Mouse (Mus musculus) neural tube, embryonic 12.5 days (tissue): Measurements from ENCODE around the gene Mettl15. TPM values are rescaled to one million over a fixed set of nuclear protein-coding genes. Genes with fewer than 3 reads are reported as not detected.
"Not testable (repeated sequence)": the region's sequence is repeated elsewhere in the genome, so short reads cannot be mapped to it uniquely, and the experiment has no call there.

Source experiments
- ATAC-seq: fragments of 200-750 bp; cut with Nextera tagmentation; 2 replicates; pipeline ENCODE4 v1.8.0; 2017; ENCODE audit warnings: low read depth, mild to moderate bottlenecking, moderate TSS enrichment, moderate library complexity; ENCODE audit not compliant: low FRiP score
- H3K27ac ChIP-seq: fragments of 300-500 bp; sonication (generic); 2 replicates; pipeline ENCODE4 v1.5.1; 2016
- H3K27me3 ChIP-seq: fragments of 300-500 bp; sonication (generic); replicated peaks from 2 replicates; pipeline ENCODE4 v1.6.1; 2016; ENCODE audit warnings: mild to moderate bottlenecking
- H3K36me3 ChIP-seq: fragments of 300-500 bp; sonication (generic); 2 replicates; pipeline ENCODE4 v1.6.1; 2016; ENCODE audit warnings: mild to moderate bottlenecking
- H3K4me1 ChIP-seq: fragments of 300-500 bp; sonication (generic); 2 replicates; pipeline ENCODE4 v1.6.1; 2016
- H3K4me2 ChIP-seq: fragments of 300-500 bp; sonication (generic); replicated peaks from 2 replicates; pipeline ENCODE4 v1.6.1; 2016; ENCODE audit warnings: mild to moderate bottlenecking
- H3K4me3 ChIP-seq: fragments of 300-500 bp; sonication (generic); 2 replicates; pipeline ENCODE4 v1.5.1; 2016
- H3K9ac ChIP-seq: fragments of 300-500 bp; sonication (generic); 2 replicates; pipeline ENCODE4 v1.6.1; 2016; ENCODE audit warnings: mild to moderate bottlenecking
- H3K9me3 ChIP-seq: fragments of 300-500 bp; sonication (generic); 2 replicates; pipeline ENCODE4 v1.6.1; 2016; ENCODE audit warnings: mild to moderate bottlenecking
- WGBS: fragments of 180-500 bp; shearing (Covaris S2); methylation state at CpG from one replicate; pipeline ENCODE4 v1.1.7; 2016; 5-methylcytosine and 5-hydroxymethylcytosine counted together
- polyA plus RNA-seq: library from polyadenylated mRNA; unstranded; fragments of >200 nt; fragmentation: Nextera tagmentation; extraction: Ambion mirVana; gene quantifications from 2 replicates; pipeline ENCODE4 v1.2.1, GENCODE M21; 2016

The Mettl15 gene
- polyA plus RNA-seq, 1 experiment from 2014 or later: 9.4 TPM

DNA sequence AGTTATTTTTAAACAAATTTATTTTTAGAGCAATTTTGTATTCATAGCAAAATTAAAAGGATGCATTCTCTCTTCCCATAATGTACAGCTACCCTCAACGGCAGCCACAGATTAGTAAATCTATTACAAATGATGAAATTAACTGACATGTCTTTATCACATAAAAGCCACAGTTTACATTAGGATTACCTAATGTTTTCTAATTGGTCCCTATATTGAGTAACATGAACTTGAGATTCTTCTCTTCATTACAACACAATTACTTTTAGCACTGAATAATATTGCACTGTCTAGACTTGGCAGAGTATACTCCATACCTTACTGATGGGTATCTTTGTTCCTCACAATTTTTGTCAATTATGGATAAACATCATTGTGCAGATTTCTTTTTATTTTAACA lies 17.8 kb downstream of the Mettl15 start:
- no peak overlapping the region for H3K9ac ChIP-seq
- no peak overlapping the region for H3K4me3 ChIP-seq
- H3K4me2 ChIP-seq: no peak overlapping the region
- H3K9me3 ChIP-seq: no peaks in the 10 kb centered on the region
- no peaks in the 10 kb centered on the region for H3K4me1 ChIP-seq
- H3K27me3 ChIP-seq: no peaks in the 10 kb centered on the region
- H3K27ac ChIP-seq: no peak overlapping the region
- no peaks in the 10 kb centered on the region for H3K36me3 ChIP-seq
- 94% methylated on average over 1 of the region's 1 CpGs for WGBS
- ATAC-seq: no peak

DNA sequence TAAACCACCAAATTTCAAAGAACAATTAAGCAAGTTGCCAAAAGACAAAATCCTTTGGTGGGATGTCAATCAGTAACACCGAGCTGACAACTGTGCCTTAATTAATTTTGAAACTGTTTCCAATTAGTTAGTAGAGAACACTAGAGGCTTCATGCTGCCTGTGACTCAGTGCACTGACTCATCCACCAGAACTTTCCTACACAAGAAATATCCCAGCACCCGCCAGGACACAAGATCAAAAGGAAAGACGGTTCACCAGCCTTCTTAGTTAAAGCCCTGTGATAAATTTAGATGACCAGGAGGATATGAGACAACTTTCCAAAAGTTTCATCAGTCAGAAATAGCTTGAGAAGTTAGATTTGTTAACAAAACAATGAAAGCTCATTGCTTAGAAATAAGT lies 38.6 kb downstream of the Mettl15 start:
- Histone ChIP-seq H3K9ac (no peak overlapping the region), H3K27ac (no peak overlapping the region), H3K4me2 (no peak overlapping the region), H3K4me3 (no peak overlapping the region), H3K27me3 (no peaks in the 10 kb centered on the region), H3K9me3 (no peaks in the 10 kb centered on the region), H3K36me3 (no peaks in the 10 kb centered on the region), H3K4me1 (no peaks in the 10 kb centered on the region)
- WGBS: 72% methylated on average over 3 of the region's 3 CpGs
- no peak for ATAC-seq

DNA sequence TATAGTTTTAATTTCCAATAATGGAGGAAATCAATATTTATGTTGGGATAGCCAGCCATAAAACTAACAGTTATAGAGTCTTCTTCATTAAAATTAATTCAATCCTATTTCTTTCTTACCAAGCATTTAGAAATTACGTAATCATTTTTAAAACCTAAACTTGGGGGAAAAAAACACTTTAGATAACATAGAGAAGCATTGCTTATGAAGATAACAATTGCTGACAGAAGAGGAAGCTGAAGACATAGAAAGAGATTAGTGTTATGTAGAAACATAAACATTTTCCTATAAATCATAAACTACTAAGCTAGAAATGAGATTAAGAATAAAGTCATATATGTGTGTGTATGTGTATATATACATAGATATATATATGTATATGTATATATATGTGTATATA lies 44.8 kb downstream of the Mettl15 start:
- H3K27ac ChIP-seq: no peak overlapping the region
- H3K9ac ChIP-seq: no peak overlapping the region
- ATAC-seq: no peak
- H3K27me3 ChIP-seq: no peaks in the 10 kb centered on the region
- 90% methylated on average over 1 of the region's 1 CpGs for WGBS
- no peaks in the 10 kb centered on the region for H3K36me3 ChIP-seq
- no peaks in the 10 kb centered on the region for H3K9me3 ChIP-seq
- no peaks in the 10 kb centered on the region for H3K4me1 ChIP-seq
- H3K4me2 ChIP-seq: no peak overlapping the region
- H3K4me3 ChIP-seq: no peak overlapping the region

DNA sequence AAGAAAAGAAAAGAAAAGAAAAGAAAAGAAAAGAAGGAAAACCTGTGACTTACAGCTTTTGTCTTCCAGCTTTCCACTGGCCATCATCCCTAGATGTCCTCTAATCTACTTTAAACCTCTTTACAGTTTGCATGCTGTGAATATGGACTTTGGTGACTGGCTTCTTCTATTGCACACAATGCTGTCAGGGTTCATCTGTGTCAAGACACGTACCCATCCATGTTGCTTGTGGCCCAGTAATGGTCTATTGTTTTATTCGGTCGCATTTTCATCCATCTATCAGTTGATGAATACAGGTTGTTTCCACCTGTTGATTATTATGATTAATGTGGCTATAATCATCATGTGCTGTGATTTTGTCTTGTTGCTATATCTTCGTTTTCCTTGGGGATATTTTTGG lies 46.7 kb downstream of the Mettl15 start:
- no peaks in the 10 kb centered on the region for H3K9me3 ChIP-seq
- H3K4me2 ChIP-seq: no peak overlapping the region
- H3K27ac ChIP-seq: no peak overlapping the region
- H3K9ac ChIP-seq: no peak overlapping the region
- WGBS: 83% methylated on average over 4 of the region's 4 CpGs
- no peak overlapping the region for H3K4me3 ChIP-seq
- H3K36me3 ChIP-seq: no peaks in the 10 kb centered on the region
- H3K4me1 ChIP-seq: no peaks in the 10 kb centered on the region
- no peak for ATAC-seq
- H3K27me3 ChIP-seq: no peaks in the 10 kb centered on the region

DNA sequence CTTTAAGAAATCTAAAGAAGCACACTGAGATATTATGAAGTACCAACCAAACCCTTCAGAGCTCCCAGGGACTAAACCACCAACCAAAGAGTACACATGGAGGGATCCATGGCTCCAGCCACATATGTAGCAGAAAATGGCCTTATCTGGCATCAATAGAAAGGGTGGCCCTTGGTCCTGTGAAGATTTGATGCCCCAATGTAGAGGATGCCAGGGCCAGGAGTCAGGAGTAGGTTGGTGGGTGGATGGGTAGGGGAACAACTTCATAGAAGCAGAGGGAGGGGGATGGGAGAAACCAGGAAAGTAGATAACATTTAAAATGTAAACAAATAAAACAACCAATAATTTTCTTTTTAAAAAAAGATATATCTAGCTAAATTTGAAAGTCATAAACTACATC lies 50.1 kb downstream of the Mettl15 start:
- Histone ChIP-seq H3K27ac (no peak overlapping the region), H3K27me3 (no peaks in the 10 kb centered on the region), H3K9me3 (no peaks in the 10 kb centered on the region), H3K4me1 (no peaks in the 10 kb centered on the region), H3K36me3 (no peaks in the 10 kb centered on the region), H3K4me2 (no peak overlapping the region), H3K9ac (no peak overlapping the region), H3K4me3 (no peak overlapping the region)
- no peak for ATAC-seq

DNA sequence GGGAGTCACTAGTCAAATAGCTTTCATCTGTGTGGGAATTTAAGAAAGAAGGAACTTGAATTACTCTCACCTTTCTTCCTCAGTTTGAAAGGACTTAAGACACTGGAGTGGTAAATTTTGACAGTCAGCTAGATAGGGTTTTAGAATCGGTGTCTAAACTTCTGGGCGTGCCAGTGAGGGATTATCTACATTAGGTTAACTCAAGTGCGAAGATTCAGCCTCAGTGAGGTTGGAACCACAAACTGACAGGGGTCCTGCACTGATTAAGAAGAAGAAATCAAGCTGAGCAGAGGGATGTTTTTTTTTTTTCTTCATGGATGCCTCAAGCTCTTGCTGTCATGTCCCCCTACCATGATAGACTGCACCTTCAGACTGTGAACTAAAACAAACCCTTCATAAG lies 53.4 kb downstream of the Mettl15 start:
- Histone ChIP-seq H3K27ac (no peak overlapping the region), H3K4me1 (no peaks in the 10 kb centered on the region), H3K4me3 (no peak overlapping the region), H3K4me2 (no peak overlapping the region), H3K9ac (no peak overlapping the region), H3K27me3 (no peaks in the 10 kb centered on the region), H3K36me3 (no peaks in the 10 kb centered on the region), H3K9me3 (no peaks in the 10 kb centered on the region)
- 80% methylated on average over 3 of the region's 3 CpGs for WGBS
- ATAC-seq: no peak

DNA sequence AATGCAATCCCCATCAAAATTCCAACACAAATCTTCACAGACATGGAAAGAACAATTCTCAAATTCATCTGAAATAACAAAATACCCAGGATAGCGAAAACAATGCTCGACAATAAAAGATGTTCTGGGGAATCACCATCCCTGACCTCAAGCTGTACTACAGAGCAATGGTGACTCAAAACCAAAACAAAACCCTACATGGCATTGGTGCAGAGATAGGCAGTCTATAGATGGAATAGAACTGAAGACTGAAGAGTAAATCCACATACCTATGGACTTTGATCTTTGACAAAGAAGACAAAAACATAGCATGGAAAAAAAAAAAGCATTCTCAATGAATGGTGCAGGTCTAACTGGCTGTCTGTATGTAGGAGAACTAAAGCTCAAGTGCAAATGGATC lies 59.1 kb downstream of the Mettl15 start:
- no peak overlapping the region for H3K4me3 ChIP-seq
- no peak overlapping the region for H3K27ac ChIP-seq
- no peaks in the 10 kb centered on the region for H3K36me3 ChIP-seq
- H3K9me3 ChIP-seq: no peaks in the 10 kb centered on the region
- no peak overlapping the region for H3K9ac ChIP-seq
- no peaks in the 10 kb centered on the region for H3K4me1 ChIP-seq
- no peak for ATAC-seq
- WGBS: 84% methylated on average over 2 of the region's 2 CpGs
- no peak overlapping the region for H3K4me2 ChIP-seq
- no peaks in the 10 kb centered on the region for H3K27me3 ChIP-seq

DNA sequence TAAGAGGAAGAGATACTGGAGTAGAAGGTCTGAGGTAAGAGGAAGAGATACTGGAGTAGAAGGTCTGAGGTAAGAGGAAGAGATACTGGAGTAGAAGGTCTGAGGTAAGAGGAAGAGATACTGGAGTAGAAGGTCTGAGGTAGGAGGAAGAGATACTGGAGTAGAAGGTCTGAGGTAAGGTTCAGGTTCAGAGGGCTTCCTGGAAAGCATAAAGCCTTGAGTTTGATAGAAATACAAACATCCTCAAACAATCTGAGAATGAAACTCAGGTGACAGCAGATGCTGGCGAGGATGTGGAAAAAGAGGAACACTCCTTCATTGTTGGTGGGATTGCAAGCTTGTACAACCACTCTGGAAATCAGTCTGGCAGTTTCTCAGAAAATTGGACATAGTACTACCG lies 63.9 kb downstream of the Mettl15 start:
- H3K36me3 ChIP-seq, H3K9ac ChIP-seq, H3K4me3 ChIP-seq, H3K27ac ChIP-seq, H3K27me3 ChIP-seq, H3K4me2 ChIP-seq, ATAC-seq, H3K4me1 ChIP-seq, H3K9me3 ChIP-seq: not testable (repeated sequence)
- WGBS: 92% methylated on average over 2 of the region's 2 CpGs

DNA sequence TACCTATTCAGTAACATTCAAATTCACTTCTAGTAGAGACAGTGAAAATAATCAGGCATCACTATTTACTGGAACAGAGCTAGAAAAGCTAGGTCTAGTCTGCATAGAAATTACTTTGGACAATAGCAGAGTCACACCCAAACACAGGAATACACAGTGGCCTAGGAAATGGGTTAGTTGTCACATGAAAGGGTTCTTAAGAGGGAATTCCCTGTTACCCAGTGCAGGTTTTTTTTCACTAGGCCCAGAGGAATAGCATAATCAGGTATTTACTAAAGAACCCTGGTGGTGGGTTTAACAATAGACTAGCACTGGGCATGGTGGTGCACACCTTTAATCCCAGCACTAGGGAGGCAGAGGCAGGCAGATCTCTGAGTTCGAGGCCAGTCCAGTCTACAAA lies 69.9 kb downstream of the Mettl15 start:
- not testable (repeated sequence) for H3K9me3 ChIP-seq, H3K27me3 ChIP-seq, ATAC-seq, H3K27ac ChIP-seq, H3K9ac ChIP-seq, H3K4me3 ChIP-seq, H3K36me3 ChIP-seq, H3K4me2 ChIP-seq, H3K4me1 ChIP-seq
- 100% methylated on average over 1 of the region's 1 CpGs for WGBS

DNA sequence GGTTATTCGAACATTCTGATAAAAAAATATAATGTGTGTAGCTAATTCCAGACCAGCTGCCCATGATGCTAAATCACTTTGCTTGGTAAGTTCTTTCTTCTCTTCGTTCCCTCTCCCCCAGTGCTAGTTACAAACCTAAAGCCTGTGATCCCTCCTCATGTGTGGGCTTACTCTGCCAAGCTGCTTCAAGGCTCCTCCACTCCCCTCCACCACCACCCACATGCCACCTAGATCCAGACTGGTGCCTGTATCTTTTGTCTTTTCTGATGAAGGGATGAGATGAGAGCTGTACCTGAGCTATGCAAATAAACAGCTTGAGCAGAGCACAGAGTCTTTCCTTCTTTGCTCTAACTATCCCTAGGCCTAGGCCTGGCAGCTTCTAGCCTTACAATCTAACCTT lies 72.5 kb downstream of the Mettl15 start:
- H3K9ac ChIP-seq: no peak overlapping the region
- no peak overlapping the region for H3K27ac ChIP-seq
- ATAC-seq: no peak
- no peaks in the 10 kb centered on the region for H3K27me3 ChIP-seq
- H3K36me3 ChIP-seq: no peaks in the 10 kb centered on the region
- H3K9me3 ChIP-seq: no peaks in the 10 kb centered on the region
- no peaks in the 10 kb centered on the region for H3K4me1 ChIP-seq
- WGBS: 83% methylated on average over 2 of the region's 2 CpGs
- H3K4me2 ChIP-seq: no peak overlapping the region
- H3K4me3 ChIP-seq: no peak overlapping the region

DNA sequence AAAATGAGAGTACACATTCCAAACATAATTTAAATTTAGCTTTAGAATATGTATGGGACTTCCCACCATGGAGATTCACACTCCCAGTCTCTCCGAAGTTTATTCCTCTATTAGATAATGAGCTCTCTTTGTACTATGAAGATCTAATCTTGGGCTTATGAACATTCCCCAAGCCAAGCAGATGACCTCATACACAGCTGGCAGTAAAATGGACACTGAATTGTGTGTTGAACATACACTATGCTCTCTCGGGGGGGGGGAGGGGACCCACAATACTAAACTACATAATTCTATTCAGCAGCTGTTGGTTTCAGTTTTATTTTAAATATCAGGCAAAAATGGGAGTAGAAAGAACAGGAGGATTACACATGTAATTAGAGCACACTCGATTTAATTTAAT lies 97.6 kb downstream of the Mettl15 start:
- no peaks in the 10 kb centered on the region for H3K27me3 ChIP-seq
- H3K36me3 ChIP-seq: no peaks in the 10 kb centered on the region
- H3K4me3 ChIP-seq: no peak overlapping the region
- no peak overlapping the region for H3K4me2 ChIP-seq
- H3K9me3 ChIP-seq: no peaks in the 10 kb centered on the region
- no peak overlapping the region for H3K9ac ChIP-seq
- H3K4me1 ChIP-seq: no peaks in the 10 kb centered on the region
- no peak for ATAC-seq
- WGBS: 84% methylated on average over 3 of the region's 3 CpGs
- H3K27ac ChIP-seq: no peak overlapping the region

DNA sequence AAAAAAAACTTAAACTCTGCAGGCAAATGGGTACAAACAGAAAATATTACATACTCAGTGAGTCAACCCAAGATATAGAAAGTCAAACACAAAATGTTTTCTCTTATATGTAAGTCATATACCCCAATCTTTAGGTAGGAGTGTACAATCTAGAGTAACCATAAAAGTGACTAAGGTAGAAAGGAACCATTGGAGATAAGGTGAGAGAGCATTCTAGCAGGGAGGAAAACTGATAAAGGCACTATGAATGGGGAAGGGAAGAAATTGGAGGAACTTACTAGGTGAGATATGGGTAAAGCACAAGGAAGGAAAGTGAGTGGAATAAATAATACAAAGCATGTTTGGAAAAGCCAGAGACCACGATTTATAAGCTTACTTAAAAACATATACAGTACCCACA lies 122.0 kb downstream of the Mettl15 start:
- no peak for ATAC-seq
- Histone ChIP-seq H3K9ac (no peak overlapping the region), H3K36me3 (no peaks in the 10 kb centered on the region), H3K4me3 (no peak overlapping the region), H3K27ac (no peak overlapping the region), H3K27me3 (no peaks in the 10 kb centered on the region), H3K4me2 (no peak overlapping the region), H3K4me1 (no peaks in the 10 kb centered on the region), H3K9me3 (no peaks in the 10 kb centered on the region)
- 80% methylated on average over 1 of the region's 1 CpGs for WGBS

DNA sequence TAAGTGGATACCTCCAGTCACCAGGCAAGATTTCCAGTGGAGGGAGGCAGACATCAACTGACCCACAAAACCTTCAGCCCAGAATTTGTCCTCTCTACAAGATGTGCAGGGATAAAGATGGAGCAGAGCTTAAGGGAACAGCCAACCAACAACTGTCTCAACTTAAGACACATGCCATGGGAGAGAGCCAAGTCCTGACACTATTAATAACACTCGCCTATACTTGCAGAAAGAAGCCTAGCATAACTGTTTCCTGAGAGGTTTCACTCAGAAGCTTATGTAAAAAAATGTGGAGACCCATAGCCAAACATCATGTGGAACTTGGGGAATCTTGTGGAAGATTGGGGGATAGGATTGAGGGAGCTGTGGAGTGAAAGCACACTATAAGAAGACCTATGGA lies 124.4 kb downstream of the Mettl15 start:
- WGBS: 89% methylated on average over 1 of the region's 1 CpGs
- Histone ChIP-seq H3K4me2 (no peak overlapping the region), H3K4me3 (no peak overlapping the region), H3K27ac (no peak overlapping the region), H3K36me3 (no peaks in the 10 kb centered on the region), H3K4me1 (no peaks in the 10 kb centered on the region), H3K9me3 (no peaks in the 10 kb centered on the region), H3K27me3 (no peaks in the 10 kb centered on the region), H3K9ac (no peak overlapping the region)
- ATAC-seq: no peak
